Mouse (Mus musculus) liver, embryonic 16.5 days (tissue): Measurements from ENCODE around the gene Celf3. TPM values are rescaled to one million over a fixed set of nuclear protein-coding genes. Genes with fewer than 3 reads are reported as not detected.

Experiments
- ATAC-seq: fragments of 200-750 bp; cut with Nextera tagmentation; 2 replicates; pipeline ENCODE4 v1.8.0; 2017; ENCODE audit warnings: low read depth, mild to moderate bottlenecking, moderate number of reproducible peaks, moderate library complexity
- H3K27ac ChIP-seq: fragments of 300-500 bp; sonication (generic); 2 replicates; pipeline ENCODE4 v1.5.1; 2014; ENCODE audit warnings: mild to moderate bottlenecking, low read length
- H3K27me3 ChIP-seq: fragments of 300-500 bp; sonication (generic); 2 replicates; pipeline ENCODE4 v1.6.1; 2014; ENCODE audit warnings: low read depth, low read length, mixed read lengths; ENCODE audit not compliant: control insufficient read depth, insufficient read depth
- H3K36me3 ChIP-seq: fragments of 300-500 bp; sonication (generic); 2 replicates; pipeline ENCODE4 v1.6.1; 2014; ENCODE audit warnings: mild to moderate bottlenecking; ENCODE audit not compliant: control insufficient read depth, insufficient read depth
- H3K4me1 ChIP-seq: fragments of 300-500 bp; sonication (generic); 2 replicates; pipeline ENCODE4 v1.6.1; 2014; ENCODE audit warnings: low read depth, low read length, mixed read lengths; ENCODE audit not compliant: control insufficient read depth
- H3K4me2 ChIP-seq: fragments of 300-500 bp; sonication (generic); 2 replicates; pipeline ENCODE4 v1.6.1; 2014; ENCODE audit warnings: low read depth, low read length, mixed read lengths
- H3K4me3 ChIP-seq: fragments of 300-500 bp; sonication (generic); 2 replicates; pipeline ENCODE4 v1.5.1; 2014; ENCODE audit warnings: low read depth, mild to moderate bottlenecking, low read length
- H3K9ac ChIP-seq: fragments of 300-500 bp; sonication (generic); 2 replicates; pipeline ENCODE4 v1.6.1; 2014; ENCODE audit warnings: low read depth, low read length
- H3K9me3 ChIP-seq: fragments of 300-500 bp; sonication (generic); replicated peaks from 2 replicates; pipeline ENCODE4 v1.6.1; 2016; ENCODE audit warnings: low read length; ENCODE audit not compliant: control insufficient read depth
- WGBS: fragments of 180-500 bp; shearing (Covaris S2); extraction: QIAGEN DNeasy Blood & Tissue Kit; methylation state at CpG from one replicate; pipeline ENCODE4 v1.1.7; 2014; ENCODE audit not compliant: insufficient replicate concordance; 5-methylcytosine and 5-hydroxymethylcytosine counted together
- polyA plus RNA-seq: library from polyadenylated mRNA; unstranded; fragments of >200 nt; fragmentation: Nextera tagmentation; extraction: Ambion mirVana; gene quantifications from 2 replicates; pipeline ENCODE4 v1.2.1, GENCODE M21; 2015

The Celf3 gene
- polyA plus RNA-seq, 1 experiment from 2014 or later: 0.18 TPM

GRCm38 (mm10) chr3:94476301-94477035 is 1.6 kb upstream of the Celf3 start:
- H3K27me3 ChIP-seq: peaks cover 33% of the 10 kb centered on the region
- no peaks in the 10 kb centered on the region for H3K9me3 ChIP-seq
- no peak overlapping the region for H3K27ac ChIP-seq
- H3K36me3 ChIP-seq: no peaks in the 10 kb centered on the region
- no peak overlapping the region for H3K9ac ChIP-seq
- no peak overlapping the region for H3K4me3 ChIP-seq
- no peaks in the 10 kb centered on the region; the same call in none of the 2 replicates for H3K4me1 ChIP-seq
- no peak overlapping the region for H3K4me2 ChIP-seq
- ATAC-seq: no peak
- 37% methylated on average over 8 of the region's 8 CpGs for WGBS

- WGBS: 57% methylated on average over 4 of the region's 4 CpGs
- H3K27me3 ChIP-seq: peaks cover 32% of the 10 kb centered on the region
- no peak for ATAC-seq
Measured at GRCm38 (mm10) chr3:94477444-94477843, 651 bp upstream of the Celf3 start.

GRCm38 (mm10) chr3:94478591-94479169 is 585 bp downstream of the Celf3 start:
- no peak overlapping the region for H3K27ac ChIP-seq
- no peaks in the 10 kb centered on the region for H3K9me3 ChIP-seq
- no peak overlapping the region; the same call in 1 of the 2 replicates for H3K4me2 ChIP-seq
- H3K4me3 ChIP-seq: no peak overlapping the region
- H3K27me3 ChIP-seq: peaks cover 30% of the 10 kb centered on the region
- 15% methylated on average over 9 of the region's 9 CpGs for WGBS
- no peak overlapping the region for H3K9ac ChIP-seq
- no peaks in the 10 kb centered on the region for H3K36me3 ChIP-seq
- H3K4me1 ChIP-seq: no peaks in the 10 kb centered on the region; the same call in 1 of the 2 replicates
- ATAC-seq: no peak

More at GRCm38 (mm10) chr3:94477444-94477843, 651 bp upstream of the Celf3 start:
- Histone ChIP-seq H3K4me2 (no peak overlapping the region), H3K9ac (no peak overlapping the region), H3K4me3 (no peak overlapping the region), H3K36me3 (no peaks in the 10 kb centered on the region), H3K9me3 (no peaks in the 10 kb centered on the region), H3K4me1 (no peaks in the 10 kb centered on the region; the same call in none of the 2 replicates), H3K27ac (no peak overlapping the region)

- ATAC-seq: no peak
- Histone ChIP-seq H3K36me3 (no peaks in the 10 kb centered on the region), H3K9me3 (no peaks in the 10 kb centered on the region), H3K9ac (no peak overlapping the region), H3K27ac (no peak overlapping the region), H3K4me2 (no peak overlapping the region), H3K4me1 (no peaks in the 10 kb centered on the region; the same call in 1 of the 2 replicates), H3K4me3 (no peak overlapping the region), H3K27me3 (peaks cover 30% of the 10 kb centered on the region)
- 5% methylated on average over 11 of the region's 11 CpGs for WGBS
Measured at GRCm38 (mm10) chr3:94479564-94479963, 1.5 kb downstream of the Celf3 start.

GRCm38 (mm10) chr3:94480291-94480884 is 2.3 kb downstream of the Celf3 start, which contains the start of gene Riiad1:
Gene Riiad1, minus strand, starts transcription at chr3:94480341.
- Histone ChIP-seq H3K36me3 (no peaks in the 10 kb centered on the region), H3K4me3 (no peak within 1 kb of the TSS), H3K27ac (no peak within 1 kb of the TSS), H3K9ac (no peak within 1 kb of the TSS), H3K4me2 (no peak within 1 kb of the TSS), H3K27me3 (peaks cover 30% of the 10 kb centered on the region), H3K9me3 (no peaks in the 10 kb centered on the region), H3K4me1 (no peaks in the 10 kb centered on the region; the same call in 1 of the 2 replicates)
- WGBS: 14% methylated on average over 16 of the region's 16 CpGs
- ATAC-seq: no peak

GRCm38 (mm10) chr3:94481429-94481828 is 3.3 kb downstream of the Celf3 start:
- no peak for ATAC-seq
- H3K9ac ChIP-seq: no peak overlapping the region

GRCm38 (mm10) chr3:94482764-94483385 is 4.8 kb downstream of the Celf3 start:
- Histone ChIP-seq H3K9me3 (no peaks in the 10 kb centered on the region), H3K4me3 (no peak overlapping the region), H3K4me1 (no peaks in the 10 kb centered on the region; the same call in 1 of the 2 replicates), H3K27ac (no peak overlapping the region), H3K36me3 (no peaks in the 10 kb centered on the region), H3K9ac (no peak overlapping the region), H3K27me3 (peaks cover 30% of the 10 kb centered on the region), H3K4me2 (no peak overlapping the region)
- WGBS: 66% methylated on average over 17 of the region's 17 CpGs
- ATAC-seq: no peak

More at GRCm38 (mm10) chr3:94481429-94481828, 3.3 kb downstream of the Celf3 start:
- no peaks in the 10 kb centered on the region for H3K9me3 ChIP-seq
- H3K4me3 ChIP-seq: no peak overlapping the region
- no peaks in the 10 kb centered on the region for H3K36me3 ChIP-seq
- peaks cover 30% of the 10 kb centered on the region for H3K27me3 ChIP-seq
- WGBS: 46% methylated on average over 4 of the region's 4 CpGs
- H3K4me1 ChIP-seq: no peaks in the 10 kb centered on the region; the same call in 1 of the 2 replicates
- H3K27ac ChIP-seq: no peak overlapping the region
- H3K4me2 ChIP-seq: no peak overlapping the region

- H3K4me2 ChIP-seq: no peak overlapping the region
- no peak overlapping the region for H3K9ac ChIP-seq
- H3K4me3 ChIP-seq: no peak overlapping the region
- peaks cover 23% of the 10 kb centered on the region for H3K27me3 ChIP-seq
- no peaks in the 10 kb centered on the region for H3K9me3 ChIP-seq
- no peaks in the 10 kb centered on the region for H3K36me3 ChIP-seq
- no peaks in the 10 kb centered on the region for H3K4me1 ChIP-seq
- no peak overlapping the region for H3K27ac ChIP-seq
- WGBS: 34% methylated on average over 20 of the region's 20 CpGs
- ATAC-seq: no peak
Measured at GRCm38 (mm10) chr3:94483790-94484439, 5.8 kb downstream of the Celf3 start.
